Mouse (Mus musculus) thymus, postnatal 36 days (tissue): ENCODE data around the gene Cd69.
A peak's percentile ranks its signal among the peaks of the same experiment; 100 is the strongest.

Source experiments
- DNase-seq, 2 experiments: peaks; one replicate each; pipeline ENCODE4 v3.0.0; 2022; ENCODE audit warnings: mixed read lengths in 2 of 2

Cd69 gene

GRCm38 (mm10) chr6:129245793-129246192 lies 29.4 kb downstream of the Cd69 start:
- DNase-seq: no peak

DNA sequence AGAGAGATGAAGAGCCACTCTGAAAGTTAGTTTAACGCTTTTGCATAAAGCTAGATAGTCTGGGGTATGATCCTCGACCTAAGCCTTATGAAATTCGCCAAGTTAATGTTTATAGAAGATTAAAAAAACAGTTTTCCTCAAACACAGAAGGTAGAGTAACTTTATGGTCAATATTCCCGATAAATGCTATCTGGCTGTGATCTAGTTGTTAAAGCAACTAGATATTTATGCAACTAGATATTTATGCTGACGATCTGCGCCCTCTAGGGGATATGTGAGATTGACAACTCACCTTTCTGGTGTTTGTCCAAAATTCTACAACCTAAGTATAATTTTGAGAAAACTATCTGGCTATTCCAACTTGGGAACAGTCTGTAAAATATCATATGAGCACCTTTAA lies 33.3 kb downstream of the Cd69 start:
- no peak for DNase-seq

DNA sequence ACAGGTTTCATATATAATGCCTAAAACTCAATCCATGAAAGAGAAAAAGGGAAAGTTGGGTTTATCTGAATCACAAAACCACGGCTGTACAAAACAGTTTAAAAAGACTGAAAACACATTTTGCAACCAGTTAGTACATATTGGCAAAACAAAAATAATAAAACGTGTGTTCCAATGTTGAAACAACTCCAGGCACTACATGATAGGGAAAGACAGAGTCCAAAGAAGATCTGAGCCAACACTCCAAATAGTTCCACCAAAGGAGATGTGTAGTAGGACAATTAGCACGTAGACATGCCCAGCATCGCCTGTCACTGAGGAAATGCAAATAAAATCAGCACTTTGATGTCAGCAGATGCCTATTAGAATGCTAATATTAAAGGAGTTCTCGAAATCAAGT lies 33.8 kb downstream of the Cd69 start:
- no peak for DNase-seq

DNA sequence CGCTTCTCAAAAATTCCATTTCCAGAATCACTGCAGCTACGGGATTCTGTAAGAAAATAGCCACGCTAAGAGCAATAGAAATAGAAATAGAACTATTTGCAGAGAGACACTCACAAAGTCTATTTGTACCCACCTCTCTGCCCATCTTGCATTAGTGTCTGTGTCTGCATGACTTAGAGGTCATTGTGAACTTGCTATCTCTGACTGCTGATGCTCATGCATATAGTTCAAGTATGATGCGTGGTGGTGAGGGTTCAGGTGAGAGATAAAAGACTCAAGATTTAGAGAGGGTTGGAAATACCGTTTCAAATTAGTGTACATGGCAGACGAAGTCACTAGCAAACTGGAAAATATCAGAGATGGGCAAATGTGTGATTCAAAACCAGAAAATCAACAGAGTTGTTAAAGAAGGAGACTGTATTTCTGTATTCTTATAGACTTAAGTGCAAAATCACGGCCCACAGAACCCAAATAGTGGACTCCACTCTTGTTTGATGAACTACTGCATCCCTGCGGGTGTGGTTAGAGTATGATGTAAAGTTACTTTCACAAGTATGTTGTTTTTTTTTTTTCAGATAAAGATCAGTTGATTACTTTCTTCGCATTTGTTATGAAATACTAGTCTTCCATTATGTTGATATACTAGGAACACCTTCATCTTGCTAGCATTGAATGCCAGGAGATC lies 35.5 kb downstream of the Cd69 start:
- no peak for DNase-seq

GRCm38 (mm10) chr6:129238275-129239038 lies 36.8 kb downstream of the Cd69 start:
- peak; percentile 81 to 87 for DNase-seq

- DNase-seq: peak; percentile 94
These were observed 37.6 kb downstream of the Cd69 start for GRCm38 (mm10) chr6:129237350-129238274.

GRCm38 (mm10) chr6:129236652-129237342 lies 38.4 kb downstream of the Cd69 start:
- DNase-seq: peak; percentile 68 to 74

DNA sequence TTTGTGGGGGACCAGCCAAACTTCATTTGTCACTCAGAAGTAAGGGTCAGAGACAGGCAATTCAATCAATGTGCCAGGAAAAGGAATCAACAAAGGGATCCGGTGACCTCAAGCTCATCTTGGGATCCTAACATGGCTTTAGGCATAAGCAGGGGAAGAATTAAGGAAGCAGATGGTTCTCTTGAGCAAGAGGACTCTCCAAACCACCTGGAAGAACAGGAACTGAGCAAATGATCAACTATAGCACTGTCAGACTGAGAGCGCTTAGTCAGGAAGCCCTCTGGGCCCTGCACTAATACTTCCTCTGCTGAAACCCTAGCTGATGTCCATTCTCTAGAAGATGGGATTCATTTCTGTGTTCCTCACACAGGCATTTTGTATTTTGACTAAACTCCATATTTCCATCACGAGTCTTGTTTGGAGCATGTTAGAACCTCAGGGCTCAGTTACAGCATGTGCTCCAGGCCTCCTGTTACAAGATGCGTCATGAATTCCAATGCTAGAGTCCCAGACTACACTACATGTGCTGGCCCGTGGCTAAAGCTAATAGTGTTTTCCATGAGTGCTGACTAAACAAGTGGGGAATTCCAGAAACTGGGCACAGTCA lies 39.3 kb downstream of the Cd69 start:
- DNase-seq: peak in 1 of 2 experiments; percentile 34

GRCm38 (mm10) chr6:129234456-129235360 lies 40.5 kb downstream of the Cd69 start:
- DNase-seq: peak; percentile 65 to 72

GRCm38 (mm10) chr6:129233955-129234369 lies 41.3 kb downstream of the Cd69 start:
- no peak for DNase-seq

- DNase-seq: peak; percentile 33 to 40
These were observed 41.8 kb downstream of the Cd69 start for GRCm38 (mm10) chr6:129233366-129233954.

DNA sequence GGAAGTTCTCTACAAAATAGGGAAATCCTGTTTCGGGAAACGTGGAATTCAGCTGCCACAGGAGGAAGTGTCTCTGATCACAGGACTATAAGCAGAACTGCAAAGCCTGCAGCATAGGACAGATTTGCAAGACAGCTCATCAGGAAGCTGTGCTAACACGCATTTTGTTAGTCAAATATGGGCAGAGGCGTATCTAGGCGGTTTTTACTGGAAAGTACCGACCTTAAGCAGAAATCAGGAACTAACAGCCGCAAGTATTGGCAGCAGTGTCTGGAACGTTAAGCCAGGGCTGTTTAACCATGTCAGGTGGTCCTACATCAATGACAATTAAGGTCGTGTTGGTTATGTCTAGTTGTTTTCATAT lies 42.4 kb downstream of the Cd69 start:
- DNase-seq: peak; percentile 46 to 55

GRCm38 (mm10) chr6:129232005-129232841 lies 43.0 kb downstream of the Cd69 start:
- DNase-seq: no peak

DNA sequence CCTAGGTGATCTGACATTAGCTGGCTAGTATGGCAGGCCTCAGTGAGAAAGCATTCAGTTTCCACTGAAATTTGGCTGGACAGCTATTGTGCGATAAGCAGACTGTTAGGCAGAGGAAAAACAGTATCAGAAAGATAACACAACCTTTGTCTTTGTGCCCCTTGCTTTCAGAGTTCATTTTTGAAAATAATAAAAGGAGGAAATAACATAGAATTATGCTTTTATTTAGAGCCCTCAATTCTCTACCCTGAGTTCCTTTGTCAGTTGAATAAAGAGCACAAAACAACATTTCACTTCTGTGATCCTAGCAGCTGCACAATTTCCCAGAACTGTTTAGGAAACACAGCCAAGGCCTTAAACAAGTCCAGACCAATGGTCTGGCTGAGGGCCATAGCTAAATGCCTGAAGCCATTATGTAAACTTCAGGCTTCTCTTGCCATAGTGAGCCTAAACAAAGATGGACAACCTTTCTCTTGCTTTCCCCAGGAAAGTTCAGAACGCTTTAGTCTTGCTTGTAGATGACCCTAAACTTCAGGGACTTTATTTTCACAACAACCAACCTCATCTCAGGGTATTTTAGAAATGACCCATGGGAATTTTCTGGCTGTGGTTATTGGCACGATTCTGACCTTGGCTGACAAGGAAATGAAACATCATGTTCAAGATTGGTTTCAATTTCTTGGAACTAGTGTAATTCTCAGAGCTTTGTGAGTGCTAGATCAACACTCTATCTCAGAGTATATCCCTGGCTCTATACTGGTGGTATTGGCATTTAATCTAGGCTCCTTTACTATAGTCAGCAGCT lies 45.3 kb downstream of the Cd69 start:
- no peak for DNase-seq

DNA sequence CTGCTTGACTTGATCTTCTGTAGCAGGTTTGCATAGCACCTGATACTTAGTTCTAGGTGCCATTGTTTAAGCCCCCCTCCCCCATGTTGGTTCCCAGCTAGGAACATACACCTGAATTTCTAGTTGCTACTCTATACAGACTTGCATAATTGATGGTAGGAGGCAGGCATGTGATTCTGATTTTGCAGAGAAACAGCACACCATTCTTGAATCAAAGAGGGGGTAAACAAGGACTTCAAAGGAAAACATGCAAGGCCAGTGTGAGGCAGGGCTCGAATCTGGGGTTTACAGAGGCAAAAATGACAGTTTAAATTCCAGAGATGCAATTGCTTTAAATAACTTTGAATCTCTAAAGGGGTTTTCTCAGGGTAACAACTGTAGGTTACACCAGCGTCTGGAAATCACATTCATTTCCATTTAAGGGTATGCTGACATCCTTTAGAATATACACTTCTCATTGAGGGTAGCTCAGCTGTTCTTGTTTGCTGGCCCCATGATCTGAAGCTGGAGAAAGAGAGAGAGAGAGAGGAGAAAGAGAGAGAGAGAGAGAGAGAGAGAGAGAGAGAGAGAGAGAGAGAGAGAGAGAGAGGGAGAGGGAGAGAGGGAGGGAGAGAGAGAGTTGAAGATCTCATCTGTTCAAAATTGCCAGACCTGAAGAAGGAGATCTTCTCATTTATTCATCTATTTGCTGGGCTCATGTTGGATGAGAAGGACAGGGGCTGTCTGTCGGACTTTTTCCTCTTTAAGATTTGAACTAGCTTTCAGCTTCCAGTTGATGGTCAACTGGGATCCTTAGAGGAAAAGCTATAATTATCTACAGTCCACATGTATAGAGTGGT lies 46.1 kb downstream of the Cd69 start:
- no peak for DNase-seq

DNA sequence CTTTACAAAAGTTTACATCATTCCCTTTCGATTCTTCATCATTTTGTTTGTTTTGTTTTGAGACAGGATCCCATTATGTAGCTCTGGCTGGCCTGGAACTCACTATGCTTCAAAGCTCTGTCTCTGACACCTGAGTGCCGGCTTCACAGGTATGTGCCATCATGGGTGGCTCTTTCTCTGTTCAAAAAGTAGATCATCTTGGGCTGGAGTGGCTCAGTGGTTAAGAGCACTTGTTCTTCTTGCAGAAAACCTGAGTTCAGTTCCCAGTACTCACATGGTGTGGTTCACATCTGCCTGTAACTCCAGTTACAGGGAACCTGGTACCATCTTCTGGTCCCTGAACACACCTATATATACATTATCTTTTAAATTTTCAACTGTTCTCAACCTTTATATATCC lies 50.2 kb downstream of the Cd69 start:
- no peak for DNase-seq

GRCm38 (mm10) chr6:129224090-129224489 lies 51.1 kb downstream of the Cd69 start:
- DNase-seq: no peak

DNA sequence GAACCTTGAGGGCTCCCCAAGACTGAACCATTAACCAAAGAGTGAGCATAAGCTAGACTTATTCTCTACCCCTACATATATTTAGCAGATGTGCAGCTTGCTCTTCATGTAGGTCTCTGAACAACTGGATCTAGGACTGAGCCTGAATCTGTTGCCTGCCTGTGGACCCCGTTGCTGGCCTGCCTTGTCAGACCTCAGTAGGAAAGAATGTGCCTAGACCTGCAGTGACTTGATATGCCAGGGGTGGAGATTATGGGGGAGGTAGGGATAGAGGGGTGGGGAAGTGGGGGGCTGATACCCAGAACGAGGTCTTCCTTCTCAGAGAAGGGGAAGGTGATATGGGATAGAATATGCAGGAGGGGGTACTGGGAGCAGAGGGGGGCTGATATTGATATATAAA lies 51.6 kb downstream of the Cd69 start:
- DNase-seq: no peak
